Mouse (Mus musculus): ENCODE data around the gene Aox4. TPM values are rescaled to one million over a fixed set of nuclear protein-coding genes. Genes with fewer than 3 reads are reported as not detected.
A peak's percentile ranks its signal among the peaks of the same experiment; 100 is the strongest.

The Aox4 gene
- polyA plus RNA-seq, 1 experiment from 2014 or later, result 0.51 TPM

DNA sequence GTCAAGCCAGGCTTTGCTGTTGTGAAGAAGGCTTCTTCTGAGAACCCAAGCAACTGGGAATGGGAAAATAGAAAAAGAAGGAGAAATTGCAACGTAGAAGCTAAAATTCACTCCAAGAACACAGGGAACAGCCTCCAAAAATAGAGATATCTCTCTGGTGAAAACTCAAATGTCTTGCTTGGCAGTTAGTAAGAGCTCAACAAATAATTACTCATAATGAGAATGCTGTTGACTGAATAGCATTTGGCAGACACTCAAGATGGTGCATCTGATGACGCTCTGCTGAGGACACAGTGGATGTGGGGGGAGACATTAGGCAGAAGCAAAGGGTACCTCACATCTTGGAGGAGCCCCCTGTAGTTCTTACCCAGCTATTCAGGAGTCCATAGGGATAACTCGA, 77.9 kb downstream of the Aox4 start:
- ATAC-seq (ENCODE audit: low FRiP score, low read depth), result no peak
- Histone ChIP-seq H3K9ac (no peak overlapping the region), H3K27ac (no peak overlapping the region), H3K4me2 (replicated peaks) (no peak overlapping the region), H3K27me3 (peaks cover 1% of the 10 kb centered on the region; the same call in 1 of the 2 replicates), H3K9me3 (no peaks in the 10 kb centered on the region), H3K4me1 (peaks cover 18% of the 10 kb centered on the region), H3K36me3 (no peaks in the 10 kb centered on the region), H3K4me3 (no peak overlapping the region)
- 89% methylated on average over 3 of the region's 3 CpGs for WGBS

DNA sequence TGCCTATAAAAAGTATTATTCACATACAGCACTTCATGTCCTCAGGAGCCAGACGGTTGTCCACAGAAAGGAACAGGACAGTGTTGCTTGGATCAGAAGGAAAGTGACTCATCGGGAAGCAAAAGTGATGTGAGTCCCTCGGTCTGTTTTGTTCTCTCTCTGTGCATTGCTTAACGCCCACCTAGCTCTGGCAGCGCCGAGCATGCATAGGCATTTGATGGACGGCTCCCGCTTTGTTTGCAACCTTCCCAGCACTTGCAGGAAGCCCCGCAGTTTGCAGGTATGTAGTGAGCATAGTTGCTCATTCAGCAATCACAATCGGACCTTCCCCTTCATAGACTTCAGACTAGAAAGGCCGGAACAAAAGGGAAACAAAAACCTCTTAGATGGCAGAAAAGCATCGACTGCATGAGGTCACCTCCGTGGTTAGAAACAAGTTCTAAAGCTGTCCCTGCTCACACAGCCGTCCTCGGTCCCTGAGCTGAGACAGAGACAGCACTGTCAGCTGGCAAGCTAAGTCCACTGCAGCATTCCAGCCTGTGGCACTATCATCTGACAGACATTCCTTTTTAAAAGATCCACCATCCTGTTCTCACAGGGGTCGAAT, 79.8 kb downstream of the Aox4 start:
- 57% methylated on average over 16 of the region's 16 CpGs for WGBS
- H3K27me3 ChIP-seq, result peaks cover 6% of the 10 kb centered on the region; the same call in 1 of the 2 replicates
- no peak overlapping the region for H3K4me3 ChIP-seq
- ATAC-seq (ENCODE audit: low FRiP score, low read depth), result no peak
- no peak overlapping the region for H3K27ac ChIP-seq
- no peaks in the 10 kb centered on the region for H3K9me3 ChIP-seq
- H3K4me2 ChIP-seq (replicated peaks), result no peak overlapping the region
- H3K4me1 ChIP-seq, result peaks cover 20% of the 10 kb centered on the region
- no peak overlapping the region for H3K9ac ChIP-seq
- no peaks in the 10 kb centered on the region for H3K36me3 ChIP-seq

DNA sequence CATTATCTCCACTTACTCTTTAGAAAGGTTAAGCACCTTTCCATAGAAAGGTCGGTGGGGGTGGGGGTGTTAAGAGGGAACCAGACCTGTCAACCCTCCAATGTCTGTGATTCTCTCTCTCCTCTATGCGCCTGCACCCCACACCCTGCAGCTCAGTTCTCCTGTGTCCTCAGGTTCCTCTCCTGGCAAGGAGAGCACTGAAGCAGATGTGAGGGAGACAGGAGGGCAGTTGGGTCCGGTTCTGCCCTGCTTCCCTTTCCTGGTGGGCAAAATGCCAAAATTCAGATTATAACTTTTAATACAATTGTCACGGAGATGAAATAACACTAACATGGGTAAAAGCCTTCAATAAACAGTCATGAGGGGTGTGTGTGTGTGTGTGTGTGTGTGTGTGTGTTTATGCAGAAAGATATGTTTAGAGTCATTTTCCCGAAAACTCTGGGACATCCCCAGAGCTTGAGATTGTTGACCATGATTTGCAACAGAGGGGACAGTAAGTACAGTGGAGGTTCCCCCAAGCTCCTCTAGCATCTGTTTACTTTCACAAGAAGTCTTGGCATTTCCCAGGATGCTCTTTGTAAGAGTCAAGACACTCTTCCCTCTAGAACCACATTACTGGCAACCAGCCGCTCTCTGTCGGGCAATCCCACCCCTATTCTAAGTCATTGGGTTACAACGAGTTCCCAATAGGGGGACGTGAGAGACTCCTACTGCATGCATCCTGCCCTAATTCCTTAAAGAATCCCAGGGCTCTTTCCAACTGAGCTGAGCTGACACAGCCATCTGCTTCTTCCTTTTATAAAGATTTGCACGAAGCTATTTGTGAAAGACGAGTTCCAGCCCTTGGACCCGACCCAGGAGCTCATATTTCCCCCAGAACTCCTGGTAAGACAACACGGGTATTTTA, 81.5 kb downstream of the Aox4 start:
- H3K9me3 ChIP-seq, result no peaks in the 10 kb centered on the region
- 37% methylated on average over 13 of the region's 13 CpGs for WGBS
- no peak overlapping the region for H3K4me3 ChIP-seq
- H3K27ac ChIP-seq, result 0 out of 2 replicates have a peak overlapping the region, but pooled peaks have one; percentile 52
- H3K36me3 ChIP-seq, result no peaks in the 10 kb centered on the region
- H3K27me3 ChIP-seq, result peaks cover 6% of the 10 kb centered on the region; the same call in 1 of the 2 replicates
- peaks cover 20% of the 10 kb centered on the region for H3K4me1 ChIP-seq
- no peak overlapping the region for H3K9ac ChIP-seq
- peak; percentile 81 for ATAC-seq (ENCODE audit: low FRiP score, low read depth)
- peak overlapping the region; percentile 23; the same call in 1 of the 2 replicates for H3K4me2 ChIP-seq (replicated peaks)

DNA sequence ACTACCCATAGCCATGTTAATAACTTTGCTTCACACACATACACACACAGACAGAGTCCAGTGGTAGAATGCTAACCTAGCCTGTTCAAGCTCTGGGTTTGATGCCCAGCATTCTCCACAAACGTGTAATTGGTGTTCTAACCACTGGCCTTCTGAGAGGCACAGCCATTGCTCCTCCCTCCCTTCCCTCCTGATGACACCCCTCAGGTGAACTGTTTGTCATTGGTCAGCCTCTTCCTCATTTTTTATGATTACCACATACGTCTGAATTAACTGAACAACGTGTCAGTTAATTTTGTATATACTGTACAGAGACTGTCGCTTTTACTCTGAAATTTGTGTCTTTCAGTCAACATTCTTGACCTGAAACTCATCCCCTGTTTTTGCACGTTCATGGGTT, 84.5 kb downstream of the Aox4 start:
- Histone ChIP-seq H3K27ac (no peak overlapping the region), H3K36me3 (no peaks in the 10 kb centered on the region), H3K4me2 (replicated peaks) (no peak overlapping the region), H3K4me1 (peaks cover 20% of the 10 kb centered on the region), H3K9ac (no peak overlapping the region), H3K4me3 (no peak overlapping the region), H3K27me3 (peaks cover 6% of the 10 kb centered on the region; the same call in 1 of the 2 replicates), H3K9me3 (no peaks in the 10 kb centered on the region)
- WGBS, result 76% methylated on average over 5 of the region's 5 CpGs
- ATAC-seq (ENCODE audit: low FRiP score, low read depth), result no peak

DNA sequence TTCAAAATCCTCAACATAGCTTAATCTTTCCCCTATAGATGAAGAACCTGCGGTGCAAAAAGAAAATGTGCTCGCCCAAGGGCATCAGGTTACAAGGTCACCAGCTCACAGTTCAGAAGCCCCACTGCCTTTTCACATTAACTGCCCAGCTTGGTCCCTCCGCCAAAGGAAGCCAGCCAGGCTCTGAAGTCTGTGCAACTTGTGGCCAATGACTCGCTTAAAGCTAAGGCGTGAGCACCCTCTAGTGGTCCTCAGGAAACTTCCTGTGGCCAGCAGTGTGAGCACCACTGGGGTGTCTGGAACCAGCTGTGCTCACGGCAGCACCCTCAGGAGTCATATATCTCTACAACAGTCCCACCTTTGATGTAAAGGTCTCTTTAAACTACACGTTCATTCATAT, 86.1 kb downstream of the Aox4 start:
- Histone ChIP-seq H3K36me3 (no peaks in the 10 kb centered on the region), H3K4me3 (no peak overlapping the region), H3K4me1 (peaks cover 19% of the 10 kb centered on the region), H3K27me3 (peaks cover 6% of the 10 kb centered on the region; the same call in 1 of the 2 replicates), H3K9me3 (no peaks in the 10 kb centered on the region), H3K4me2 (replicated peaks) (no peak overlapping the region), H3K9ac (no peak overlapping the region), H3K27ac (no peak overlapping the region)
- WGBS, result 0% methylated on average over 7 of the region's 7 CpGs
- ATAC-seq (ENCODE audit: low FRiP score, low read depth), result peak; percentile 72

DNA sequence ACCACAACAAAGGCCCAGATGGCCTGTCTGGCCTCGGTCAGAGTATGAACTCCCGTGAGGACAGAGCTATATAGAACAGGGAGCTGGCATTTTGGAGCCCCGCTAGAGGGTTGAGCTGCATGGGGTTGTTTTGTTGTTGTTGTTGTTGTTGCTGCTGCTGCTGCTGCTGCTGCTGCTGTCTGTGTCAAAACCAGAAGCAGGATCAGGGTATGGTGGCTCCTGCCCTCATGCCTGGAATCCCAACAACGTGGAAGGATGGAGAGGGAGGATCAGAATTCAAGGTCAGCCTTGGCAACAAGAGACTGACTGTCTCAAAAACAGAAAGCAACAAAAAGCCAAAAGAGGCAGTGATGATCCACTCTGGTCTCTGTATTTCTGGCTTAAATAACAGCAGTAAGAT, 86.6 kb downstream of the Aox4 start:
- Histone ChIP-seq H3K27me3 (peaks cover 6% of the 10 kb centered on the region; the same call in 1 of the 2 replicates), H3K9me3 (no peaks in the 10 kb centered on the region)
- ATAC-seq (ENCODE audit: low FRiP score, low read depth), result no peak

DNA sequence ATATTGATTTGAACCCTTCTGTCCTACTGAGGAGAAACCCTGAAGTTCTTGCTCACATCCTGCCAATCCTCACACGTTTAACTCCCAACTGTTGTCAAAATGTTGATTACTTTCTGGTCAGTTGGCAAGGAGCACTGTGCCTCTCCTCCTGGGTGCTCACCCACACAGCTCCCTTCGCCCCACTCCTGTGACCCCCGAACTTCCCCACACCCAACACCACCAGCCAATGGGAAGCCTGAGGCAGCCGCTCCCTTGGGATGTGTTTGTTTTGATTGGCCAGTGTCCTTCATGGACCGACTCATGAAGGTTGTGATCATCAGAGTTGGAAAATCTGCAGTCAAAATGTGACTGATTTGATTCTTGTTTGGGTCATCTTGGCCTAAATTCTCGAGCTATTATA, 88.2 kb downstream of the Aox4 start:
- Histone ChIP-seq H3K9ac (no peak overlapping the region), H3K27me3 (peaks cover 2% of the 10 kb centered on the region; the same call in 1 of the 2 replicates), H3K9me3 (no peaks in the 10 kb centered on the region), H3K4me1 (peaks cover 2% of the 10 kb centered on the region; the same call in 1 of the 2 replicates), H3K4me3 (no peak overlapping the region), H3K27ac (no peak overlapping the region), H3K4me2 (replicated peaks) (no peak overlapping the region), H3K36me3 (no peaks in the 10 kb centered on the region)
- no peak for ATAC-seq (ENCODE audit: low FRiP score, low read depth)
- 75% methylated on average over 6 of the region's 6 CpGs for WGBS

More for the DNA sequence above, 86.6 kb downstream of the Aox4 start:
- WGBS, result 56% methylated on average over 4 of the region's 4 CpGs
- no peak overlapping the region for H3K9ac ChIP-seq
- no peak overlapping the region for H3K4me2 ChIP-seq (replicated peaks)
- H3K27ac ChIP-seq, result no peak overlapping the region
- H3K4me3 ChIP-seq, result no peak overlapping the region
- no peaks in the 10 kb centered on the region for H3K36me3 ChIP-seq
- peaks cover 14% of the 10 kb centered on the region for H3K4me1 ChIP-seq

DNA sequence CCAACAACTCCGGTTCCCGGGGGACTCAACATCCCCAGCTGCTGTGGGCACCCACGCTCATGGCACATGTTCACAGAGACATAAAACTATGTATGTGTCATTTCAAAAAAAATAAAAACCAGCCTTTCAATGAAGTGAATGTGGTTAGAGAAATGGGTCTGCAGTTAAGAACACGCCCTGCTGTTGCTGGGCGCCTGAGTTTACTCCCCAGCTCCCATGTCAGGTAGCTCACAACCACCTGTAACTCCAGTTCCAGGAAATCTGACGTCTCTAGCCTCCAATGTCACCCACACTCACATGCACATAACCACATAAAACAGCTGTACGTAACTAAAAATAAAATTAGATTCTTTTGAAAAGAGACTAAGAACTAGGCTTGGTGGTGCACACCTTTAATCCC, 90.9 kb downstream of the Aox4 start:
- Histone ChIP-seq H3K27ac (no peak overlapping the region), H3K9me3 (no peaks in the 10 kb centered on the region), H3K36me3 (no peaks in the 10 kb centered on the region), H3K27me3 (no peaks in the 10 kb centered on the region), H3K9ac (no peak overlapping the region), H3K4me3 (no peak overlapping the region), H3K4me1 (peaks cover 6% of the 10 kb centered on the region; the same call in 1 of the 2 replicates), H3K4me2 (replicated peaks) (no peak overlapping the region)
- ATAC-seq (ENCODE audit: low FRiP score, low read depth), result no peak
- 88% methylated on average over 7 of the region's 7 CpGs for WGBS

DNA sequence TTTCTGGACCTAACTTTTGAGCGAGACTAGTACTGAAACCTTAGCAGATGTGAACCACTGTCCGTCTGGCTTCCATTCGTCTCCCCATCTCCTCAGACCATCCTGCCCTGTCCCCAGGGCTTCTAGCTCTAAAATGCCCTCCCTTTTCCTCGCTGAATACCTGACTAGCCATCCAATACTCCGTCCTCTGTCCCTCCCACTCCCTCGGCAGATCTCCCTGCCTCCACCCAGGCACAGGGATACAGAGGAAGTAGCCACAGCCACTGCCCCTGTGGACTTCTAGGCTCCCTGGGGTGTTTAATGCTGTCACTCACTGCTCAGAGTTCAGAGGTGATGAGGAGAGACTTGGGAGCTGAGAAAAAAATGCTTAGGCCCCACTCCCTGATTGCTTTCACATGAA, 91.8 kb downstream of the Aox4 start:
- H3K4me3 ChIP-seq, result no peak overlapping the region
- H3K9me3 ChIP-seq, result no peaks in the 10 kb centered on the region
- peaks cover 6% of the 10 kb centered on the region; the same call in 1 of the 2 replicates for H3K4me1 ChIP-seq
- 69% methylated on average over 6 of the region's 6 CpGs for WGBS
- no peak overlapping the region for H3K9ac ChIP-seq
- H3K27me3 ChIP-seq, result no peaks in the 10 kb centered on the region
- no peak for ATAC-seq (ENCODE audit: low FRiP score, low read depth)
- no peak overlapping the region for H3K27ac ChIP-seq
- no peak overlapping the region for H3K4me2 ChIP-seq (replicated peaks)
- H3K36me3 ChIP-seq, result no peaks in the 10 kb centered on the region

DNA sequence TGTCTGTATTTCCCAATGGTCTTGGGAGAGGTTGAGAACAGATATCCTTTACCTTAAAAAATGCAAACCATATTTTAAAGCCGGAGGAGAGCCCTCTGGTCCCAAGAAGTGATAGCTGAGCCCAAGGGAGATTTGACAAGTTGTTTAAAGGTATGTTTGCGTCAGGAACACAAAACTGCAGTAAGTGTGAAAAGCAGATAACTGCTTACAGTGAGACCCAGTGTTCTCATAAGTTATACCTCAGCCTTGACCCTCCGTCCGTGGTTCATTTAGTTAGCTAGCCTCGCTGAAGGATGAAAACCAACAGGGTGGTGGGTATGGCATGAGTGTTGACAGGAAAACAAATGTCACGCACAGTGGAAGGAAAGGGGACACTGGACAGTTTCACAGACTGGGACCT, 92.8 kb downstream of the Aox4 start:
- no peaks in the 10 kb centered on the region for H3K36me3 ChIP-seq
- H3K4me2 ChIP-seq (replicated peaks), result no peak overlapping the region
- H3K9me3 ChIP-seq, result no peaks in the 10 kb centered on the region
- no peak for ATAC-seq (ENCODE audit: low FRiP score, low read depth)
- WGBS, result 86% methylated on average over 6 of the region's 6 CpGs
- no peak overlapping the region for H3K9ac ChIP-seq
- no peaks in the 10 kb centered on the region for H3K27me3 ChIP-seq
- no peak overlapping the region for H3K4me3 ChIP-seq
- H3K4me1 ChIP-seq, result peaks cover 6% of the 10 kb centered on the region; the same call in 1 of the 2 replicates
- no peak overlapping the region for H3K27ac ChIP-seq

DNA sequence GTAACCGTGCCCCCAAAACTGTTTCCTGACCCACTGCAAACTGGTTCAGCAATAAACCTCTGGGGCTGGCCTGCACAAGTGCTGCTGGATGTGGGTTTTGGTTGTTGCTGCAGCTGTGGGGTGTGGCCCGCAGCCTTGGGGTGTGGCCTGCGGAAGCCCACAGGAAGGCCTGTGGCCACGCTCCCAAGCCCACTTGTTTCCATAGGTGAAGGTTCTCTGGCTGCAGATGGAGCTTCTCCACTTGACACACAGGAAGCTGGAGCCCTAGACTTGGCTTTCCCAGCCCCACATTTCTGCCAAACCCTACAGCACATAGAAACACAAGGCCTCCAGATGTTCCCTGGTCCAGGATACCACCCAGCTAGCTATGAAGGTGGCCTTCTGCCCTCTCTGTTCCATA, 93.5 kb downstream of the Aox4 start:
- WGBS, result 78% methylated on average over 4 of the region's 4 CpGs
- ATAC-seq (ENCODE audit: low FRiP score, low read depth), result 0 out of 2 replicates have a peak, but pooled peaks have one; percentile 45
- no peak overlapping the region for H3K4me2 ChIP-seq (replicated peaks)
- H3K9ac ChIP-seq, result no peak overlapping the region
- H3K4me3 ChIP-seq, result no peak overlapping the region
- no peaks in the 10 kb centered on the region for H3K36me3 ChIP-seq
- no peaks in the 10 kb centered on the region for H3K27me3 ChIP-seq
- H3K9me3 ChIP-seq, result no peaks in the 10 kb centered on the region
- peaks cover 6% of the 10 kb centered on the region; the same call in 1 of the 2 replicates for H3K4me1 ChIP-seq
- H3K27ac ChIP-seq, result no peak overlapping the region

DNA sequence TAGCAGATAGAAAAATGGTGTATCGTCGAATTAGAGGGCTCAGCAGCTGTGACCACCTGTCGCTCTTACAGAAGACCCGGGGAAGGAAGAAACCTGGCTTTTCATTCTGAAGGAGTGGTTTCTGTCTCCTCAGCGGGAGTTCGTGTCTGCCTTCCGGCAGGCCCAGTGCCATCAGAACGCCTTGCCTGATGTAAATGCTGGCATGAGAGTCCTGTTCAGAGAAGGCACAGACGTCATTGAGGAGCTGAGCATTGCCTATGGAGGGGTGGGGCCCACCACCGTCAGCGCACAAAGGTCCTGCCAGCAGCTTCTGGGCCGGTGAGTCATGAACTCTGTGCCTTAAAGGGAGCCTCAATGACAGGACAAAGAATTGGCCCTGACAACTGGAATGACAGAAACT, 94.1 kb downstream of the Aox4 start:
- H3K27ac ChIP-seq, result no peak overlapping the region
- no peak for ATAC-seq (ENCODE audit: low FRiP score, low read depth)

More for the DNA sequence above, 94.1 kb downstream of the Aox4 start:
- Histone ChIP-seq H3K27me3 (no peaks in the 10 kb centered on the region), H3K4me1 (peaks cover 6% of the 10 kb centered on the region; the same call in 1 of the 2 replicates), H3K4me3 (no peak overlapping the region), H3K9ac (no peak overlapping the region), H3K9me3 (no peaks in the 10 kb centered on the region), H3K4me2 (replicated peaks) (no peak overlapping the region), H3K36me3 (no peaks in the 10 kb centered on the region)
- WGBS, result 68% methylated on average over 12 of the region's 12 CpGs
